Mouse (Mus musculus): Measurements from ENCODE around the gene Pla2g16.

DNA sequence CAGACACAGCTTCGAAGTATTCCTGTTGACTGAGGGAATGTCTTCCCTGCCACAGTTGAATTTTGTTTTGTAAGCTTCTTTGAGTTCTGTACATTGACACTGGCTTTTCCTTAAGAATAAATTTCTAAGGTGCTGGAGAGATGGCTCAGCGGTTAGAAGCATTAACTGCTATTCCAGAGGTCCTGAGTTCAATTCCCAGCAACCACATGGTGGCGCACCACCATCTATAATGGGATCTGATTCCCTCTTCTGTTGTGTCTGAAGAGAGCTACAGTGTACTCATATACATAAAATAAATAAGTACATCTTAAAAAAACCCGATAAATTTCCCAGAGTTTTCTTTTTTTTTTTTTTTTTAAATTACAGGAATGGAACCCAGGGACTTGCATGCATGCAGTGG is 49.2 kb upstream of the Pla2g16 start:
- TF ChIP-seq CTCF (IDR thresholded peaks at IDR 0.05; ENCODE audit: borderline replicate concordance, control insufficient read depth, extremely low read depth, insufficient read depth, low read length, poor library complexity) (no peak), POLR2A (IDR thresholded peaks at IDR 0.05; ENCODE audit: control insufficient read depth, extremely low read depth, insufficient read depth, low read length, poor library complexity) (no peak)

All from thymus, adult 2 months (tissue).